ENCODE assay signal across 14 mouse cellular contexts in genomic region chr3:135640856-135641622, GRCm38 (mm10). TPM values are rescaled to one million over a fixed set of nuclear protein-coding genes. Genes with fewer than 3 reads are reported as not detected.
DNase-seq lines count a peak whose midpoint lies in the region; ATAC-seq lines count a peak whose summit lies in the region.
"Had no signal": no experiment of that assay in that cellular context is flagged by ENCODE, and none has a peak within 500 bp of the region (broad histone marks: within the 10 kb centered on the region; RNA-seq: fewer than 3 reads in every experiment).

No protein-coding gene starts in this region.

- no peaks in the 10 kb centered on the region for H3K27me3 ChIP-seq in midbrain, embryonic 11.5 days (ENCODE audit: control insufficient read depth, insufficient read depth, low read length)
- H3K27me3 ChIP-seq in midbrain, embryonic 13.5 days: no peaks in the 10 kb centered on the region
- no peaks in the 10 kb centered on the region for H3K27me3 ChIP-seq in heart, embryonic 10.5 days (ENCODE audit: insufficient read depth, poor library complexity, severe bottlenecking)
- H3K27me3 ChIP-seq: midbrain, embryonic 12.5 days; neural tube, embryonic 15.5 days had no signal

- H3K9ac ChIP-seq in midbrain, embryonic 11.5 days (ENCODE audit: low read length): no peak overlapping the region
- H3K9ac ChIP-seq in midbrain, embryonic 13.5 days (replicated peaks): no peak overlapping the region
- H3K9ac ChIP-seq: midbrain, embryonic 12.5 days; neural tube, embryonic 15.5 days had no signal

- H3K9me3 ChIP-seq in midbrain, embryonic 11.5 days (ENCODE audit: control insufficient read depth, low read length): no peaks in the 10 kb centered on the region
- no peaks in the 10 kb centered on the region for H3K9me3 ChIP-seq in midbrain, embryonic 13.5 days
- no peaks in the 10 kb centered on the region for H3K9me3 ChIP-seq in heart, embryonic 10.5 days
- H3K9me3 ChIP-seq: hindbrain, embryonic 10.5 days; midbrain, embryonic 12.5 days; neural tube, embryonic 15.5 days had no signal

- H3K27ac ChIP-seq in midbrain, embryonic 11.5 days (ENCODE audit: low read depth, low read length): no peak overlapping the region
- H3K27ac ChIP-seq in midbrain, embryonic 13.5 days: no peak overlapping the region
- peak overlapping the region; percentile 68 for H3K27ac ChIP-seq in heart, embryonic 10.5 days
- H3K27ac ChIP-seq: hindbrain, embryonic 10.5 days; midbrain, embryonic 12.5 days; neural tube, embryonic 15.5 days had no signal

- H3K4me3 ChIP-seq in midbrain, embryonic 11.5 days (ENCODE audit: low read depth, low read length): no peak overlapping the region
- H3K4me3 ChIP-seq in midbrain, embryonic 13.5 days (replicated peaks): no peak overlapping the region
- H3K4me3 ChIP-seq in heart, embryonic 10.5 days: no peak overlapping the region
- H3K4me3 ChIP-seq: hindbrain, embryonic 10.5 days; midbrain, embryonic 12.5 days; neural tube, embryonic 15.5 days had no signal

- no peak for ATAC-seq in midbrain, embryonic 11.5 days (ENCODE audit: low FRiP score)
- no peak for ATAC-seq in midbrain, embryonic 13.5 days

- peak; percentile 67 for DNase-seq in midbrain, embryonic 11.5 days (ENCODE audit: low spot score, missing footprints)
- no peak for DNase-seq in heart, embryonic 10.5 days (ENCODE audit: low spot score)
- DNase-seq in liver: peak; percentile 52
- no peak for DNase-seq in cerebellum, adult 8-10 months
- DNase-seq in spleen, postnatal 4 days (ENCODE audit: low spot score in 2 of 2): no peak
- DNase-seq in embryo, embryonic 9.5 days (ENCODE audit: extremely low spot score): no peak
- DNase-seq: embryo, embryonic 11 days; kidney, postnatal 25 days; left cerebral cortex, postnatal 4 days; thymus, postnatal 14 days had no signal

- WGBS in midbrain, embryonic 11.5 days: 89% methylated on average over 16 of the region's 16 CpGs
- 92% methylated on average over 16 of the region's 16 CpGs for WGBS in midbrain, embryonic 13.5 days
- WGBS in heart, embryonic 10.5 days: 53% methylated on average over 16 of the region's 16 CpGs

- no peaks in the 10 kb centered on the region for H3K36me3 ChIP-seq in midbrain, embryonic 11.5 days (ENCODE audit: control insufficient read depth, insufficient read depth, low read length)
- H3K36me3 ChIP-seq in midbrain, embryonic 13.5 days: peaks cover 8% of the 10 kb centered on the region; the same call in 1 of the 2 replicates
- H3K36me3 ChIP-seq in heart, embryonic 10.5 days: peaks cover 40% of the 10 kb centered on the region

- no peak overlapping the region for H3K4me2 ChIP-seq in midbrain, embryonic 11.5 days
- H3K4me2 ChIP-seq in midbrain, embryonic 13.5 days (replicated peaks): no peak overlapping the region
- H3K4me2 ChIP-seq: midbrain, embryonic 12.5 days; neural tube, embryonic 15.5 days had no signal

- peaks cover 4% of the 10 kb centered on the region for H3K4me1 ChIP-seq in midbrain, embryonic 11.5 days (ENCODE audit: control insufficient read depth, insufficient read depth, low read length)
- H3K4me1 ChIP-seq in midbrain, embryonic 13.5 days (replicated peaks): peaks cover 12% of the 10 kb centered on the region
- peaks cover 41% of the 10 kb centered on the region for H3K4me1 ChIP-seq in heart, embryonic 10.5 days
- H3K4me1 ChIP-seq: neural tube, embryonic 15.5 days had no signal

RNA-seq across cellular contexts. Expression of gene Nfkb1, which starts 50.3 kb away (rescaled TPM):
- 10.5 and 10.8 TPM in 2 replicates for polyA plus RNA-seq in midbrain, embryonic 11.5 days (2014; fragmentation: Nextera tagmentation; extraction: Ambion mirVana)
- 6.8 and 7.2 TPM in 2 replicates for polyA plus RNA-seq in midbrain, embryonic 13.5 days (2015; fragmentation: Nextera tagmentation; extraction: Ambion mirVana)
- 13.2 and 16.0 TPM in 2 replicates for polyA plus RNA-seq in heart, embryonic 10.5 days (2016; fragmentation: Nextera tagmentation; extraction: Ambion mirVana)

Comparison
In these comparisons a context has a peak if more than half of its experiments do, and no peak if none do; other contexts are left out.
1. DNase-seq: peak in midbrain, embryonic 11.5 days (single experiment) and liver (single experiment); none in heart, embryonic 10.5 days (single experiment), cerebellum, adult 8-10 months (single experiment), spleen, postnatal 4 days (0 of 2) and embryo, embryonic 9.5 days (single experiment).